Mouse (Mus musculus) erythroblast, embryonic 14.5 days (primary cell): ENCODE data around the gene Prkab2.

ENCODE experiments used
- GATA1 ChIP-seq: IDR thresholded peaks from 2 replicates; pipeline ENCODE4 v1.6.1; 2012; ENCODE audit warnings: low read length, inconsistent platforms, mixed read lengths
- TAL1 ChIP-seq: IDR thresholded peaks from 3 replicates; pipeline ENCODE4 v1.6.1; 2012; ENCODE audit warnings: low read length, inconsistent platforms, mixed read lengths

GRCm38 (mm10) chr3:97693806-97694205 is 35.8 kb downstream of the Prkab2 start:
- TF ChIP-seq TAL1 (no peak), GATA1 (no peak)
